Mouse (Mus musculus) ES-Bruce4 (cell line): Measurements from ENCODE around the gene C1qtnf9. TPM values are rescaled to one million over a fixed set of nuclear protein-coding genes. Genes with fewer than 3 reads are reported as not detected.

Experiments used
- H3K27ac ChIP-seq: 2 replicates; pipeline ENCODE4 v1.5.1; 2012; ENCODE audit warnings: low read length, inconsistent platforms; ENCODE audit not compliant: insufficient read depth
- H3K27me3 ChIP-seq: 2 replicates; pipeline ENCODE4 v1.6.1; 2012; ENCODE audit warnings: mild to moderate bottlenecking, low read length, inconsistent platforms; ENCODE audit not compliant: control insufficient read depth, poor library complexity, insufficient read depth, severe bottlenecking
- H3K36me3 ChIP-seq: 2 replicates; pipeline ENCODE4 v1.6.1; 2012; ENCODE audit warnings: inconsistent platforms, mild to moderate bottlenecking, low read length, moderate library complexity; ENCODE audit not compliant: control insufficient read depth, poor library complexity, insufficient read depth, severe bottlenecking
- H3K4me1 ChIP-seq: one replicate; pipeline ENCODE4 v1.8.1; 2011; ENCODE audit warnings: low read length; ENCODE audit not compliant: control insufficient read depth, insufficient read depth
- H3K4me3 ChIP-seq: 2 replicates; pipeline ENCODE4 v1.5.1; 2011; ENCODE audit warnings: low read depth, mild to moderate bottlenecking, low read length
- H3K9ac ChIP-seq: 2 replicates; pipeline ENCODE4 v1.6.1; 2012; ENCODE audit warnings: low read depth, mild to moderate bottlenecking, inconsistent platforms; ENCODE audit not compliant: poor library complexity, severe bottlenecking
- H3K9me3 ChIP-seq: replicated peaks from 2 replicates; pipeline ENCODE4 v1.6.1; 2012; ENCODE audit warnings: mild to moderate bottlenecking, low read length, inconsistent platforms; ENCODE audit not compliant: control insufficient read depth, poor library complexity, insufficient read depth, severe bottlenecking
- CTCF ChIP-seq: IDR thresholded peaks from one replicate; pipeline ENCODE4 v1.8.1; 2011; ENCODE audit warnings: low read depth, low read length
- EP300 ChIP-seq: IDR thresholded peaks from 2 replicates; pipeline ENCODE4 v1.6.1; 2011; ENCODE audit warnings: low read depth, low read length; ENCODE audit not compliant: insufficient read depth
- POLR2A ChIP-seq: IDR thresholded peaks from one replicate; pipeline ENCODE4 v1.8.1; 2011; ENCODE audit warnings: low read length; ENCODE audit not compliant: insufficient read depth
- polyA plus RNA-seq: library from polyadenylated mRNA; stranded (reverse); fragments of >200 nt; gene quantifications from 2 replicates; pipeline ENCODE4 v1.2.4, GENCODE M21; 2011; ENCODE audit warnings: low read depth; ENCODE audit not compliant: missing spikeins, insufficient read depth, insufficient read length

C1qtnf9 gene
- polyA plus RNA-seq, 1 experiment: not detected

GRCm38 (mm10) chr14:60779198-60779597 lies 11.3 kb downstream of the C1qtnf9 start:
- TF ChIP-seq POLR2A: no peak
- TF ChIP-seq CTCF: no peak
- no peak for TF ChIP-seq EP300
- Histone ChIP-seq H3K36me3 (no peaks in the 10 kb centered on the region), H3K27me3 (no peaks in the 10 kb centered on the region), H3K4me1 (no peaks in the 10 kb centered on the region), H3K9me3 (no peaks in the 10 kb centered on the region), H3K4me3 (no peak overlapping the region), H3K27ac (no peak overlapping the region), H3K9ac (no peak overlapping the region)

GRCm38 (mm10) chr14:60782121-60782656 lies 14.3 kb downstream of the C1qtnf9 start:
- H3K9ac ChIP-seq: no peak overlapping the region; the same call in 1 of the 2 replicates
- H3K36me3 ChIP-seq: no peaks in the 10 kb centered on the region
- TF ChIP-seq CTCF (no peak), EP300 (no peak), POLR2A (no peak)
- no peaks in the 10 kb centered on the region for H3K9me3 ChIP-seq
- 0 out of 2 replicates have a peak overlapping the region, but pooled peaks have one; percentile 11 for H3K4me3 ChIP-seq
- H3K27ac ChIP-seq: no peak overlapping the region
- H3K27me3 ChIP-seq: no peaks in the 10 kb centered on the region
- no peaks in the 10 kb centered on the region for H3K4me1 ChIP-seq

DNA sequence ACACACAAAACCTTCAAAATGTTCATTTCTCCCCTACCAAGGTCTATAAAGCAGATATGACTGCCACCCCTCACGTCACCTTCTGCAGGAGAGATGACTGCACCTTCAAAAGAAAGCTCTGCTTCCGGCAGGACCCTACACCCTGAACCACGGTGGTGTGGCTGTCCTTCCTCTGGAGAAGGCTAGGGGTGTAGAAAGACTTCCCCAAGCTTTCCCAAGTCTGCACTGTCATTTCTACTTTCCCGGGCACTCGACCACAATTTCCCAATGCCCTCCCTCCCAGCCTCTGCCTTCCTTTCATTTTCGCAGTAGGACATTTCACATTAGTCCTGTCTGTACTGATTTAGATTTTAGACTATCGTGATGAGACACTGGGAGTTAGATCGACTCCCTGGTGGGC lies 15.3 kb downstream of the C1qtnf9 start:
- no peak for TF ChIP-seq CTCF
- TF ChIP-seq EP300: no peak
- no peak for TF ChIP-seq POLR2A
- Histone ChIP-seq H3K4me1 (no peaks in the 10 kb centered on the region), H3K36me3 (no peaks in the 10 kb centered on the region), H3K9ac (no peak overlapping the region), H3K27me3 (no peaks in the 10 kb centered on the region), H3K27ac (no peak overlapping the region), H3K9me3 (no peaks in the 10 kb centered on the region), H3K4me3 (no peak overlapping the region)

GRCm38 (mm10) chr14:60784427-60785315 lies 16.7 kb downstream of the C1qtnf9 start, which contains the start of gene Mipep:
Gene Mipep (plus strand): TSS chr14:60784573.
- TF ChIP-seq POLR2A (no peak), CTCF (peak; percentile 88)
- Histone ChIP-seq H3K36me3 (no peaks in the 10 kb centered on the region), H3K27me3 (no peaks in the 10 kb centered on the region), H3K9me3 (no peaks in the 10 kb centered on the region), H3K27ac (no peak within 1 kb of the TSS), H3K4me3 (peak within 1 kb of the TSS; percentile 77), H3K4me1 (no peaks in the 10 kb centered on the region), H3K9ac (peak within 1 kb of the TSS; percentile 71)

- H3K9ac ChIP-seq: no peak overlapping the region
- H3K27ac ChIP-seq: no peak overlapping the region
- no peak overlapping the region for H3K4me3 ChIP-seq
- H3K4me1 ChIP-seq: no peaks in the 10 kb centered on the region
- no peaks in the 10 kb centered on the region for H3K27me3 ChIP-seq
- H3K36me3 ChIP-seq: peaks cover 4% of the 10 kb centered on the region; the same call in 1 of the 2 replicates
- H3K9me3 ChIP-seq: no peaks in the 10 kb centered on the region
- no peak for TF ChIP-seq POLR2A
- peak; percentile 67 for TF ChIP-seq CTCF
- no peak for TF ChIP-seq EP300
Measured at GRCm38 (mm10) chr14:60790103-60790502, 22.2 kb downstream of the C1qtnf9 start.

DNA sequence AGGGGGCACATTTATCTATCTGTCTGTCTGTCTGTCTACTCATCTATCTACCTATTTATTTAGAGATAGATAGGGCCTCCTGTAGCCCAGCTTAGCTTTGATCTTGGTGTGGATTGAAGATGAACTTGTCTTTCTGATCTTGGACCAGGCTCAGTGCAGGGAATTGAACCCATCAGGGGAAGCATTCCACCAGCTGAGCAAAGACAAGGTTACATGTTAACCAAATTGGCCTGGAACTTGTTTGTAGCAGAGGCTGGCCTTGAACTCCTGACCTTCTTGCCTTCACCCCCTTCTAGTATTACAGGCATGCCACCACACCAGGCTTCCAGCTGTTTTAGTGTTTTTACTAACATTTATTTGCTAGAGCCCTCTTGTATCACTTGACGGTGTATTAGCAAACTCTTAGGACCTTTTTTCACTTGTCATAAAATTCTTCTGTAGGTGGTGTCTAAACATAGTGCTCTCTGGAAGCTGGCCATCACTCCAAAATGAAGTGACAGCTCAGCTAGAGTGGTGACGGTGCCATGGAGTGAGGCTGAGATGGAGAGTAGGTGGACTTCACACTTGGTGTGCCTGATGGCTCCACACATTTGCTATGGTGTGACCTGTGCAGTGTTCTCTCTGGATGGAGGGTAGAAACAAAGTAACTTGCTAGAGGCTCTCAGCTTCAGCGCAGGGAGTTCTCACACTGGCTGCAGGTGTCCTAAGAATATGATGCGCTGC lies 28.8 kb downstream of the C1qtnf9 start:
- no peaks in the 10 kb centered on the region; the same call in 1 of the 2 replicates for H3K36me3 ChIP-seq

More for the DNA sequence above, 28.8 kb downstream of the C1qtnf9 start:
- Histone ChIP-seq H3K4me1 (no peaks in the 10 kb centered on the region), H3K27ac (no peak overlapping the region), H3K9ac (no peak overlapping the region), H3K27me3 (no peaks in the 10 kb centered on the region), H3K9me3 (no peaks in the 10 kb centered on the region), H3K4me3 (no peak overlapping the region)
- no peak for TF ChIP-seq CTCF
- TF ChIP-seq POLR2A: no peak
- no peak for TF ChIP-seq EP300
